ENCODE assay signal across 8 mouse cellular contexts in the genomic region with DNA sequence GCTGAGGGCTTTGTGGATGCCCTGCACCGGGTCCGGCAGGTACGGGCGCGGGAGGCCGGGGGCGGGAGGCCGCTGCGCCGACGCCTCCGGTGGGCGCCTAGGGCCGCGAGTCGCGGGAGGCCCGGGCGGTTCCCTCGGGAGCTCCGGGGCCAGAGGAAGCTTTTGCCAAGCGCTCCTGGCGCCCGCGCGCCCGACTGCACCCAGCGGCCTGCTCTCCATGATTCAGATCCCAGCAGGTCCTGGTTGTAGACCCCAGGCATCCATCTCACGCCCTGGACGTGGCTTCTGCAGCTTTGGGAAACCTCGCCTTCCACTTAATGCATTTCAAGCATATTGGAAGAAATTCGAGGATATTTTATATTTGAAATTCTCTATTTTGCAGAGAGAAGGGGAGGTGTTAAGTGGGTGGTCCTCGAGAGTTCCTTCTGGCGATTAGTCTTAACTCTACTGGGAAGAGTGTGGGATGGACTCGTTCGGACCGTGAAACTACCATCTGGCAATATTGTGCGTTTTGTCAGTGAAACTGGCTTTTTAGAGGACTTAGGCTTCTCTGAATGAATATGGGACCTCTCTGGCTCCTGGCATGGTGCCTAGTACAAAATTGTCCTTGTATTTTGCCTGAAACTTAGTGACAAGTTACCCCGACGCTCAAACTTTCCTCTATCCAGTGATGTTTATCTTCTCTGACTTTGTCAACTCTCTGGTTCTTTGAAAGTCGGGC. TPM values are rescaled to one million over a fixed set of nuclear protein-coding genes. Genes with fewer than 3 reads are reported as not detected.
DNase-seq lines count a peak whose midpoint lies in the region; ATAC-seq lines count a peak whose summit lies in the region.

No protein-coding gene starts in this region.

- ATAC-seq in forebrain, embryonic 15.5 days (replicated peaks) = peak; percentile 6
- ATAC-seq in limb, embryonic 13.5 days (ENCODE audit: low FRiP score, low read depth) = peak; percentile 22; the same call in 1 of the 2 replicates
- ATAC-seq in neural tube, embryonic 13.5 days (ENCODE audit: low read depth) = peak; percentile 46

- peak; percentile 8 for DNase-seq in embryo, embryonic 10 days (ENCODE audit: low spot score)
- DNase-seq in embryo, embryonic 11 days = no peak
- peak; percentile 39 to 53 for DNase-seq in right cerebral cortex, adult 2 months (ENCODE audit: low spot score in 2 of 2)
- no peak for DNase-seq in right cerebral cortex, postnatal 25 days
- DNase-seq in thymus, postnatal 10 days (ENCODE audit: low spot score in 2 of 2) = no peak

- 4% methylated on average over 39 of the region's 41 CpGs for WGBS in forebrain, embryonic 15.5 days
- 4% methylated on average over 39 of the region's 41 CpGs for WGBS in limb, embryonic 13.5 days
- WGBS in neural tube, embryonic 13.5 days = 3% methylated on average over 41 of the region's 41 CpGs

- no peaks in the 10 kb centered on the region for H3K27me3 ChIP-seq in forebrain, embryonic 15.5 days
- no peaks in the 10 kb centered on the region for H3K27me3 ChIP-seq in limb, embryonic 13.5 days
- H3K27me3 ChIP-seq in neural tube, embryonic 13.5 days = peaks cover 26% of the 10 kb centered on the region

- H3K4me2 ChIP-seq in forebrain, embryonic 15.5 days (replicated peaks) = peak overlapping the region; percentile 89
- peak overlapping the region; percentile 82 for H3K4me2 ChIP-seq in limb, embryonic 13.5 days (replicated peaks)
- H3K4me2 ChIP-seq in neural tube, embryonic 13.5 days = peak overlapping the region; percentile 87

- H3K9me3 ChIP-seq in forebrain, embryonic 15.5 days = no peaks in the 10 kb centered on the region
- no peaks in the 10 kb centered on the region for H3K9me3 ChIP-seq in limb, embryonic 13.5 days
- H3K9me3 ChIP-seq in neural tube, embryonic 13.5 days = no peaks in the 10 kb centered on the region

- peak overlapping the region; percentile 95 for H3K9ac ChIP-seq in forebrain, embryonic 15.5 days (replicated peaks)
- peak overlapping the region; percentile 99 for H3K9ac ChIP-seq in limb, embryonic 13.5 days
- peak overlapping the region; percentile 92 for H3K9ac ChIP-seq in neural tube, embryonic 13.5 days

- 0 out of 2 replicates have a peak, but pooled peaks cover 7% of the 10 kb centered on the region for H3K36me3 ChIP-seq in forebrain, embryonic 15.5 days
- peaks cover 18% of the 10 kb centered on the region; the same call in 1 of the 2 replicates for H3K36me3 ChIP-seq in limb, embryonic 13.5 days
- H3K36me3 ChIP-seq in neural tube, embryonic 13.5 days = peaks cover 6% of the 10 kb centered on the region; the same call in 1 of the 2 replicates

- peak overlapping the region; percentile 79 for H3K4me3 ChIP-seq in forebrain, embryonic 15.5 days
- H3K4me3 ChIP-seq in limb, embryonic 13.5 days = peak overlapping the region; percentile 99
- peak overlapping the region; percentile 87 for H3K4me3 ChIP-seq in neural tube, embryonic 13.5 days

- peaks cover 26% of the 10 kb centered on the region for H3K4me1 ChIP-seq in forebrain, embryonic 15.5 days
- H3K4me1 ChIP-seq in limb, embryonic 13.5 days = peaks cover 17% of the 10 kb centered on the region
- H3K4me1 ChIP-seq in neural tube, embryonic 13.5 days (replicated peaks) = peaks cover 21% of the 10 kb centered on the region

- peak overlapping the region; percentile 84 for H3K27ac ChIP-seq in forebrain, embryonic 15.5 days (replicated peaks)
- H3K27ac ChIP-seq in limb, embryonic 13.5 days = peak overlapping the region; percentile 86
- peak overlapping the region; percentile 91 for H3K27ac ChIP-seq in neural tube, embryonic 13.5 days (replicated peaks)

RNA-seq across cellular contexts. Expression of a gene that starts 0.6 kb away (rescaled TPM):
- 57.5 and 63.0 TPM in 2 replicates for polyA plus RNA-seq in forebrain, embryonic 15.5 days (2015; fragmentation: Nextera tagmentation; extraction: Ambion mirVana)
- polyA plus RNA-seq in limb, embryonic 13.5 days (2015; fragmentation: Nextera tagmentation; extraction: Ambion mirVana) = 89.3 and 91.1 TPM in 2 replicates
- polyA plus RNA-seq in neural tube, embryonic 13.5 days (2015; fragmentation: Nextera tagmentation; extraction: Ambion mirVana) = 64.2 and 70.8 TPM in 2 replicates

Comparison
In these comparisons a context has a peak if more than half of its experiments do, and no peak if none do; other contexts are left out.
1. DNase-seq: peak in embryo, embryonic 10 days (single experiment) and right cerebral cortex, adult 2 months (2 of 2); none in embryo, embryonic 11 days (single experiment), right cerebral cortex, postnatal 25 days (single experiment) and thymus, postnatal 10 days (0 of 2).
2. Peak in every context shown above with its lines, with median percentiles within 50 percentile points of each other: ATAC-seq, H3K27ac ChIP-seq, H3K4me2 ChIP-seq, H3K4me3 ChIP-seq and H3K9ac ChIP-seq.